Mouse (Mus musculus) adrenal gland, postnatal 4 days (tissue): ENCODE results near the gene Prkch. TPM values are rescaled to one million over a fixed set of nuclear protein-coding genes. Genes with fewer than 3 reads are reported as not detected.

Source experiments
- DNase-seq, 2 experiments: peaks; one replicate each; pipeline ENCODE4 v3.0.0; 2021 to 2022; ENCODE audit warnings: low spot score in 2 of 2, mixed read lengths in 2 of 2
- total RNA-seq, 2 experiments: library from RNA; stranded (reverse); gene quantifications; 2 replicates each; pipeline ENCODE4 v1.2.3; 2021

Prkch gene
- total RNA-seq, 2 experiments from 2014 or later: 19.3 to 21.3 TPM

GRCm38 (mm10) chr12:73818801-73819200 is 234.2 kb downstream of the Prkch start:
- no peak for DNase-seq

- DNase-seq: no peak
Measured at GRCm38 (mm10) chr12:73821176-73821575, 236.6 kb downstream of the Prkch start.

GRCm38 (mm10) chr12:73822331-73822730 is 237.7 kb downstream of the Prkch start:
- DNase-seq: no peak

- no peak for DNase-seq
Measured at GRCm38 (mm10) chr12:73824828-73825227, 240.2 kb downstream of the Prkch start.

Other genes starting within 250 kb of the Prkch start
- 1 to 10 TPM; 2.8 to 3.3 TPM for gene Tmem30b, start 38.4 kb upstream of the Prkch start, total RNA-seq